Mouse (Mus musculus) c-Kit-positive CD71-negative TER-119-negative erythroid progenitor cells, embryonic 14.5 days (primary cell): ENCODE results near the gene Fam50b.

Experiments used
- DNase-seq: peaks from one replicate; pipeline ENCODE4 v3.0.0-alpha.2; 2013; ENCODE audit warnings: low read depth

Fam50b gene

GRCm38 (mm10) chr13:34794426-34794825 lies 59.8 kb downstream of the Fam50b start:
- no peak for DNase-seq
